9 mouse cellular contexts compared by ENCODE assay signal in the genomic region with DNA sequence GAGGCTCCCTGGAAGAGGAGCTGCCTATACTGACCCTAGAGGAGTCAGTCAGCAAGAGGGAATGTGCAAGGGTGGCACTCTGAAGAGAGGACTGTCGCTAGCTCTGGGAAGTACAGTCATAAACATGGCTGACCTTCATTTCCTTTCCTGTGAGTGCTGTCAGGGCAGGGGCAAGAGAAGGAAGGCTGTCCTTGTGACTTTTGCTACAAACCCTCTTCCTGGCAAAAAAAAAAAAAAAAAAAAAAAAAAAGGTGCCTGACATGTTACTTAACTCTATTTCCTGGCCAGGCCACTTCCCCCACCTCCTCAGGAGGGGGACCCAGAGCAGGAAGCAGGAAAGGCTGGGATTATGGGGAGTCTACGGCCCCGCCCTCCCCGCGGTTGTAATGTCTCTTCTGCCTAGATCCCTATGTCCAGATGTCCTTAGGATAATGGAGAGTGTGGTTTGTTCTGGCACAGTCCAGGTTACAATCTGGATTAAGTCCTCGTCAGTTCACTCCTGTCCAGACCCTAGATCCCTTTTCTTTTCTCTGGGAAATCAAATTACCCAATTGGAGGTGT. TPM values are rescaled to one million over a fixed set of nuclear protein-coding genes. Genes with fewer than 3 reads are reported as not detected.
DNase-seq lines count a peak whose midpoint lies in the region; ATAC-seq lines count a peak whose summit lies in the region.
"Had no signal": no experiment of that assay in that cellular context is flagged by ENCODE, and none has a peak within 500 bp of the region (broad histone marks: within the 10 kb centered on the region; RNA-seq: fewer than 3 reads in every experiment).

No protein-coding gene starts in this region.

- H3K27me3 ChIP-seq in embryonic facial prominence, embryonic 14.5 days (replicated peaks; ENCODE audit: control insufficient read depth, insufficient read depth, low read length): no peaks in the 10 kb centered on the region
- H3K27me3 ChIP-seq: liver, embryonic 13.5 days had no signal

- DNase-seq in adrenal gland, postnatal 10 days: peak; percentile 63
- no peak for DNase-seq in embryonic facial prominence, embryonic 14.5 days (ENCODE audit: low spot score)
- DNase-seq in kidney, adult 11 months: peak; percentile 73
- DNase-seq in lung, postnatal 14 days: peak; percentile 57
- DNase-seq in embryo, embryonic 10 days (ENCODE audit: low spot score): no peak
- DNase-seq in cerebellum, adult 8-10 months: no peak
- DNase-seq in layer of hippocampus, postnatal 14 days (ENCODE audit: low spot score in 2 of 2): no peak
- DNase-seq: liver, embryonic 13.5 days had no signal

- H3K27ac ChIP-seq in embryonic facial prominence, embryonic 14.5 days (replicated peaks; ENCODE audit: low read depth, low read length): peak overlapping the region; percentile 34
- H3K27ac ChIP-seq: liver, embryonic 13.5 days had no signal

- H3K36me3 ChIP-seq in embryonic facial prominence, embryonic 14.5 days (ENCODE audit: control insufficient read depth, insufficient read depth, low read length): peaks cover 41% of the 10 kb centered on the region
- H3K36me3 ChIP-seq: liver, embryonic 13.5 days had no signal

- H3K4me3 ChIP-seq in embryonic facial prominence, embryonic 14.5 days (ENCODE audit: low read depth, low read length): no peak overlapping the region
- H3K4me3 ChIP-seq: liver, embryonic 13.5 days had no signal

- H3K9ac ChIP-seq in embryonic facial prominence, embryonic 14.5 days (ENCODE audit: low read depth, low read length): no peak overlapping the region
- H3K9ac ChIP-seq: liver, embryonic 13.5 days had no signal

- H3K4me1 ChIP-seq in embryonic facial prominence, embryonic 14.5 days (ENCODE audit: control insufficient read depth, insufficient read depth, low read length): peaks cover 8% of the 10 kb centered on the region; the same call in 1 of the 2 replicates

- no peak overlapping the region for H3K4me2 ChIP-seq in embryonic facial prominence, embryonic 14.5 days (ENCODE audit: low read depth, low read length)
- H3K4me2 ChIP-seq: liver, embryonic 13.5 days had no signal

- no peak for ATAC-seq in embryonic facial prominence, embryonic 14.5 days (ENCODE audit: low read depth)
- ATAC-seq: forebrain, embryonic 14.5 days had no signal

- peaks cover 4% of the 10 kb centered on the region; the same call in 1 of the 2 replicates for H3K9me3 ChIP-seq in embryonic facial prominence, embryonic 14.5 days (ENCODE audit: control insufficient read depth, low read length)
- H3K9me3 ChIP-seq: liver, embryonic 13.5 days had no signal

- 81% methylated on average over 6 of the region's 6 CpGs for WGBS in embryonic facial prominence, embryonic 14.5 days

RNA-seq across cellular contexts. Expression of gene Nrp2, which starts 21.5 kb away (rescaled TPM):
- total RNA-seq in adrenal gland, postnatal 10 days (2021): 10 to 100 TPM; 43.2 to 58.5 TPM
- polyA plus RNA-seq in embryonic facial prominence, embryonic 14.5 days (2014; fragmentation: Nextera tagmentation; extraction: Ambion mirVana): 41.6 and 42.1 TPM in 2 replicates
- 10 to 100 TPM; 70.2 to 79.5 TPM for total RNA-seq in layer of hippocampus, postnatal 14 days (2021)

Comparison
In these comparisons a context has a peak if more than half of its experiments do, and no peak if none do; other contexts are left out.
1. DNase-seq: peak in adrenal gland, postnatal 10 days (single experiment), kidney, adult 11 months (single experiment) and lung, postnatal 14 days (single experiment); none in embryonic facial prominence, embryonic 14.5 days (single experiment), embryo, embryonic 10 days (single experiment), cerebellum, adult 8-10 months (single experiment) and layer of hippocampus, postnatal 14 days (0 of 2).